Mouse (Mus musculus): Measurements from ENCODE around the gene Fam228b. TPM values are rescaled to one million over a fixed set of nuclear protein-coding genes. Genes with fewer than 3 reads are reported as not detected.

The Fam228b gene
- polyA plus RNA-seq, 1 experiment, result not detected

GRCm38 (mm10) chr12:4719066-4719761 lies 49.9 kb downstream of the Fam228b start:
- no peak for TF ChIP-seq POLR2A (IDR thresholded peaks at IDR 0.05; ENCODE audit: low read depth, low read length)
- TF ChIP-seq CTCF (IDR thresholded peaks at IDR 0.05; ENCODE audit: extremely low read depth, insufficient read length, insufficient replicate concordance, low read depth, low read length), result no peak

GRCm38 (mm10) chr12:4717417-4717816 lies 51.6 kb downstream of the Fam228b start:
- peaks cover 11% of the 10 kb centered on the region for H3K36me3 ChIP-seq (ENCODE audit: control insufficient read depth, insufficient read depth, low read length)
- TF ChIP-seq CTCF (IDR thresholded peaks at IDR 0.05; ENCODE audit: extremely low read depth, insufficient read length, insufficient replicate concordance, low read depth, low read length), result no peak
- no peak for TF ChIP-seq POLR2A (IDR thresholded peaks at IDR 0.05; ENCODE audit: low read depth, low read length)
- no peaks in the 10 kb centered on the region for H3K27me3 ChIP-seq (ENCODE audit: control insufficient read depth, insufficient read depth, low read length)
- no peaks in the 10 kb centered on the region; the same call in 1 of the 2 replicates for H3K4me1 ChIP-seq (ENCODE audit: control insufficient read depth, insufficient read depth, insufficient read length, low read length)
- WGBS, result 2% methylated on average over 7 of the region's 7 CpGs
- no peak overlapping the region for H3K4me3 ChIP-seq (ENCODE audit: low read depth, low read length)
- H3K27ac ChIP-seq (ENCODE audit: insufficient read depth, low read depth, low read length), result no peak overlapping the region

More at GRCm38 (mm10) chr12:4719066-4719761, 49.9 kb downstream of the Fam228b start:
- Histone ChIP-seq H3K27me3 (ENCODE audit: control insufficient read depth, insufficient read depth, low read length) (no peaks in the 10 kb centered on the region), H3K36me3 (ENCODE audit: control insufficient read depth, insufficient read depth, low read length) (no peaks in the 10 kb centered on the region), H3K27ac (ENCODE audit: insufficient read depth, low read depth, low read length) (no peak overlapping the region), H3K4me1 (ENCODE audit: control insufficient read depth, insufficient read depth, insufficient read length, low read length) (no peaks in the 10 kb centered on the region; the same call in 1 of the 2 replicates), H3K4me3 (ENCODE audit: low read depth, low read length) (no peak overlapping the region)
- 61% methylated on average over 13 of the region's 13 CpGs for WGBS

- Histone ChIP-seq H3K4me1 (ENCODE audit: control insufficient read depth, insufficient read depth, insufficient read length, low read length) (no peaks in the 10 kb centered on the region; the same call in 1 of the 2 replicates), H3K27ac (ENCODE audit: insufficient read depth, low read depth, low read length) (no peak overlapping the region), H3K4me3 (ENCODE audit: low read depth, low read length) (no peak overlapping the region), H3K27me3 (ENCODE audit: control insufficient read depth, insufficient read depth, low read length) (no peaks in the 10 kb centered on the region), H3K36me3 (ENCODE audit: control insufficient read depth, insufficient read depth, low read length) (peaks cover 16% of the 10 kb centered on the region)
- 90% methylated on average over 10 of the region's 10 CpGs for WGBS
- no peak for TF ChIP-seq CTCF (IDR thresholded peaks at IDR 0.05; ENCODE audit: extremely low read depth, insufficient read length, insufficient replicate concordance, low read depth, low read length)
- no peak for TF ChIP-seq POLR2A (IDR thresholded peaks at IDR 0.05; ENCODE audit: low read depth, low read length)
These were observed 53.5 kb downstream of the Fam228b start for GRCm38 (mm10) chr12:4715606-4716005.

- TF ChIP-seq POLR2A (IDR thresholded peaks at IDR 0.05; ENCODE audit: low read depth, low read length) (no peak), CTCF (IDR thresholded peaks at IDR 0.05; ENCODE audit: extremely low read depth, insufficient read length, insufficient replicate concordance, low read depth, low read length) (no peak)
- 56% methylated on average over 4 of the region's 4 CpGs for WGBS
- Histone ChIP-seq H3K27me3 (ENCODE audit: control insufficient read depth, insufficient read depth, low read length) (no peaks in the 10 kb centered on the region), H3K36me3 (ENCODE audit: control insufficient read depth, insufficient read depth, low read length) (peaks cover 32% of the 10 kb centered on the region), H3K27ac (ENCODE audit: insufficient read depth, low read depth, low read length) (no peak overlapping the region), H3K4me3 (ENCODE audit: low read depth, low read length) (no peak overlapping the region), H3K4me1 (ENCODE audit: control insufficient read depth, insufficient read depth, insufficient read length, low read length) (no peaks in the 10 kb centered on the region; the same call in 1 of the 2 replicates)
These were observed 55.7 kb downstream of the Fam228b start for GRCm38 (mm10) chr12:4713361-4713760.

- Histone ChIP-seq H3K4me3 (ENCODE audit: low read depth, low read length) (no peak overlapping the region), H3K4me1 (ENCODE audit: control insufficient read depth, insufficient read depth, insufficient read length, low read length) (no peaks in the 10 kb centered on the region), H3K27me3 (ENCODE audit: control insufficient read depth, insufficient read depth, low read length) (no peaks in the 10 kb centered on the region), H3K27ac (ENCODE audit: insufficient read depth, low read depth, low read length) (no peak overlapping the region), H3K36me3 (ENCODE audit: control insufficient read depth, insufficient read depth, low read length) (peaks cover 58% of the 10 kb centered on the region)
- WGBS, result 92% methylated on average over 7 of the region's 7 CpGs
- no peak for TF ChIP-seq POLR2A (IDR thresholded peaks at IDR 0.05; ENCODE audit: low read depth, low read length)
- no peak for TF ChIP-seq CTCF (IDR thresholded peaks at IDR 0.05; ENCODE audit: extremely low read depth, insufficient read length, insufficient replicate concordance, low read depth, low read length)
These were observed 59.1 kb downstream of the Fam228b start for GRCm38 (mm10) chr12:4709926-4710325.

GRCm38 (mm10) chr12:4708881-4709604 lies 60.0 kb downstream of the Fam228b start:
- H3K36me3 ChIP-seq (ENCODE audit: control insufficient read depth, insufficient read depth, low read length), result peaks cover 58% of the 10 kb centered on the region

GRCm38 (mm10) chr12:4708296-4708695 lies 60.8 kb downstream of the Fam228b start:
- H3K27ac ChIP-seq (ENCODE audit: insufficient read depth, low read depth, low read length), result no peak overlapping the region
- 90% methylated on average over 4 of the region's 4 CpGs for WGBS
- peaks cover 56% of the 10 kb centered on the region for H3K36me3 ChIP-seq (ENCODE audit: control insufficient read depth, insufficient read depth, low read length)
- TF ChIP-seq POLR2A (IDR thresholded peaks at IDR 0.05; ENCODE audit: low read depth, low read length) (no peak), CTCF (IDR thresholded peaks at IDR 0.05; ENCODE audit: extremely low read depth, insufficient read length, insufficient replicate concordance, low read depth, low read length) (no peak)
- H3K4me1 ChIP-seq (ENCODE audit: control insufficient read depth, insufficient read depth, insufficient read length, low read length), result no peaks in the 10 kb centered on the region
- no peak overlapping the region for H3K4me3 ChIP-seq (ENCODE audit: low read depth, low read length)
- no peaks in the 10 kb centered on the region for H3K27me3 ChIP-seq (ENCODE audit: control insufficient read depth, insufficient read depth, low read length)

More at GRCm38 (mm10) chr12:4708881-4709604, 60.0 kb downstream of the Fam228b start:
- 84% methylated on average over 8 of the region's 8 CpGs for WGBS
- Histone ChIP-seq H3K4me1 (ENCODE audit: control insufficient read depth, insufficient read depth, insufficient read length, low read length) (no peaks in the 10 kb centered on the region), H3K4me3 (ENCODE audit: low read depth, low read length) (no peak overlapping the region), H3K27me3 (ENCODE audit: control insufficient read depth, insufficient read depth, low read length) (no peaks in the 10 kb centered on the region), H3K27ac (ENCODE audit: insufficient read depth, low read depth, low read length) (no peak overlapping the region)
- TF ChIP-seq POLR2A (IDR thresholded peaks at IDR 0.05; ENCODE audit: low read depth, low read length) (no peak), CTCF (IDR thresholded peaks at IDR 0.05; ENCODE audit: extremely low read depth, insufficient read length, insufficient replicate concordance, low read depth, low read length) (no peak)

Data from small intestine, adult 2 months (tissue).